Mouse (Mus musculus) cerebellum, adult (tissue): ENCODE measurements around the gene Agbl4.

Experiments
- ATAC-seq: cut with Nextera tagmentation; 2 replicates; pipeline ENCODE4 v1.9.2; 2017; ENCODE audit warnings: mild to moderate bottlenecking, moderate library complexity, mixed read lengths; ENCODE audit not compliant: insufficient number of reproducible peaks, low FRiP score, low TSS enrichment

The Agbl4 gene

GRCm38 (mm10) chr4:111687613-111688012 lies 1290.2 kb downstream of the Agbl4 start:
- ATAC-seq = no peak

- no peak for ATAC-seq
These were observed 1293.6 kb downstream of the Agbl4 start for GRCm38 (mm10) chr4:111691057-111691543.

- ATAC-seq = no peak
These were observed 1303.9 kb downstream of the Agbl4 start for GRCm38 (mm10) chr4:111701381-111701780.

- no peak for ATAC-seq
These were observed 1306.7 kb downstream of the Agbl4 start for GRCm38 (mm10) chr4:111704126-111704525.

- ATAC-seq = no peak
These were observed 1307.5 kb downstream of the Agbl4 start for GRCm38 (mm10) chr4:111704975-111705374.
